Mouse (Mus musculus) adrenal gland, postnatal 14 days (tissue): ENCODE data around the gene Nck1. TPM values are rescaled to one million over a fixed set of nuclear protein-coding genes. Genes with fewer than 3 reads are reported as not detected.

Source experiments
- DNase-seq: peaks from one replicate; pipeline ENCODE4 v3.0.0; 2021; ENCODE audit warnings: mixed read lengths
- total RNA-seq: library from RNA; stranded (reverse); gene quantifications from 2 replicates; pipeline ENCODE4 v1.2.3, GENCODE M21; 2021

Gene Nck1
- total RNA-seq, 1 experiment from 2014 or later: 51.4 TPM

- DNase-seq: no peak
Observed at GRCm38 (mm10) chr9:100470228-100470627, 75.7 kb downstream of the Nck1 start.

GRCm38 (mm10) chr9:100469681-100470080 is 76.3 kb downstream of the Nck1 start:
- no peak for DNase-seq

- no peak for DNase-seq
Observed at GRCm38 (mm10) chr9:100468151-100468550, 77.8 kb downstream of the Nck1 start.

- no peak for DNase-seq
Observed at GRCm38 (mm10) chr9:100467653-100468052, 78.3 kb downstream of the Nck1 start.

- DNase-seq: no peak
Observed at GRCm38 (mm10) chr9:100466743-100467142, 79.2 kb downstream of the Nck1 start.

GRCm38 (mm10) chr9:100465988-100466387 is 79.9 kb downstream of the Nck1 start:
- no peak for DNase-seq

- DNase-seq: no peak
Observed at GRCm38 (mm10) chr9:100465380-100465779, 80.6 kb downstream of the Nck1 start.

GRCm38 (mm10) chr9:100463771-100464170 is 82.2 kb downstream of the Nck1 start:
- DNase-seq: no peak

GRCm38 (mm10) chr9:100462098-100462497 is 83.8 kb downstream of the Nck1 start:
- DNase-seq: no peak

- peak; percentile 64 for DNase-seq
Observed at GRCm38 (mm10) chr9:100461671-100462070, 84.3 kb downstream of the Nck1 start.

- no peak for DNase-seq
Observed at GRCm38 (mm10) chr9:100460203-100460602, 85.7 kb downstream of the Nck1 start.

- DNase-seq: no peak
Observed at GRCm38 (mm10) chr9:100457971-100458681, 87.8 kb downstream of the Nck1 start.

GRCm38 (mm10) chr9:100454664-100454993 is 91.3 kb downstream of the Nck1 start:
- no peak for DNase-seq

GRCm38 (mm10) chr9:100453944-100454663 is 91.8 kb downstream of the Nck1 start:
- DNase-seq: peak; percentile 86

GRCm38 (mm10) chr9:100452432-100452831 is 93.5 kb downstream of the Nck1 start:
- no peak for DNase-seq

- DNase-seq: peak; percentile 86
Observed at GRCm38 (mm10) chr9:100446059-100446686, 99.8 kb downstream of the Nck1 start.

Other genes with a start within 250 kb of the Nck1 start
- 0.74 and 1.6 TPM in 2 replicates for gene Il20rb, start 59.3 kb downstream of the Nck1 start, total RNA-seq
- gene Slc35g2, start 25.0 kb upstream of the Nck1 start, total RNA-seq: 8.3 and 8.4 TPM in 2 replicates
- 42.5 and 43.1 TPM in 2 replicates for gene Stag1, start 51.7 kb upstream of the Nck1 start, total RNA-seq